Mouse (Mus musculus): ENCODE measurements around the gene Rflnb. TPM values are rescaled to one million over a fixed set of nuclear protein-coding genes. Genes with fewer than 3 reads are reported as not detected.

Gene Rflnb
- polyA plus RNA-seq, 1 experiment = 4.0 TPM

DNA sequence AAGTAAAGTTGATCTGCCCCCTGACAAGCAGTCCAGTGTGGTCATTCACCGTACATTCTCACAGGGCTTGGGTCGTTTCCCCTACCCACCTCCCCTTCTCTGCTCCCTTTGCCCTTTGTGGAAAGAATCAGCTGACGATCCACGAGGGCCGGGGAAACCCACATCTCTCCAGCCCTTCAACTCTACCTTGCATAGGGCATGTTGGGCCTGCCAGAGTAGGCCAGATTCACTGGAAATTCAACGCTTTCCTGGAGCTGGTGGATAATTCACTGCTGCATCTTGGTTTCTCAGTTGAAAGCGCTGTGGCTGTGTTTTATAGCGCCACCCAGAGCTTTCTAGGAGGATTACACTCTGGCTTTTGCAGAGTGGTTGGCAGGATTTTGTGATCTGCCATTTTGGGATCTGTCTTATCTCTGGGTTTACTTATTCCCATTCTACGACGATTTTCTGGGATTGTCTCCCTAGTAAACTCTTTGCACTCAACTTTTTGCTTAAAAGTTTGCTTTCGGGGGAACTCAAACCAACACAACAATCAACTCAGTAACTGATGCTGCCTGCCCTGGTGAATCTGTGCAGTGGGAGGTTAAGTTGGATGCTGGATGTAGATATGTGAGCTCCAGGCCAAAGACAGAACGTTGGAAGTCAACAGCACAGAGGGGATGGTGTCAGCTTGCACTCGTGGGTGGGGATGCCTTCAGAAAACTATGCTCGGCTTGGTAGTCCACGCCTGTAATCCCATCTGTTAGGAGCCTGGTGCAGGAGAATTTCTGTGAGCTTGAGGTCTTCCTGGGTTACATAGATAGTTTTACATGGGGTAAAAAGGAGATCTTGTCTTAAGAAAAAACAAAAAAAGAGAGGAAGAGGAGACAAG is 36.4 kb downstream of the Rflnb start:
- no peak overlapping the region for H3K9ac ChIP-seq (ENCODE audit: low read depth, poor library complexity, severe bottlenecking)
- no peak overlapping the region for H3K4me3 ChIP-seq (ENCODE audit: low read depth, low read length)
- no peaks in the 10 kb centered on the region for H3K9me3 ChIP-seq (replicated peaks; ENCODE audit: control insufficient read depth, insufficient read depth, low read length, poor library complexity, severe bottlenecking)
- H3K27ac ChIP-seq (ENCODE audit: insufficient read depth, low read length) = no peak overlapping the region
- H3K36me3 ChIP-seq (ENCODE audit: control insufficient read depth, insufficient read depth, low read length, poor library complexity, severe bottlenecking) = no peaks in the 10 kb centered on the region
- no peaks in the 10 kb centered on the region for H3K4me1 ChIP-seq (ENCODE audit: control insufficient read depth, insufficient read depth, low read length)
- TF ChIP-seq CTCF (IDR thresholded peaks at IDR 0.05; ENCODE audit: low read depth, low read length) = no peak
- TF ChIP-seq EP300 (IDR thresholded peaks at IDR 0.05; ENCODE audit: insufficient read depth, low read depth, low read length) = no peak
- TF ChIP-seq POLR2A (IDR thresholded peaks at IDR 0.05; ENCODE audit: insufficient read depth, low read length) = no peak
- H3K27me3 ChIP-seq (ENCODE audit: control insufficient read depth, insufficient read depth, low read length, poor library complexity, severe bottlenecking) = 0 out of 2 replicates have a peak, but pooled peaks cover 3% of the 10 kb centered on the region

DNA sequence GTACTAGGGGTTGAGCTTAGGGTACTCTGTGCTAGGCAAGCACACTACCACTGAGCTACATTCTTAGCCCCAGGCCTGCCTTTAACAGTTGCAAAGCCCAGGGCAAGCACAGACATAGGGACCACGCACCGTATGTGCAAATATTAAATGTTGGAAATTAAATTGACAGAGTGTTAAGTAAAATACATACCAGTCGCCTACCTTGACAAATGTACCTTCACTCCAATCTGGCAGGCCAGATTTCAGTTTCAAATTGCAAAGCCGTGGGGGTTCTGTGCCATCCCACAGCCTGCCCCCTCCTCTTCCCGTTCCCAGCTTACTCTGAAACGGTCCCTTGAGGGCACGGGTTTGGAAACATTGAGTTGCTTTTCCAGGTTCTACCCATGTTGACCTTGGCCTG is 41.6 kb downstream of the Rflnb start:
- H3K9ac ChIP-seq (ENCODE audit: low read depth, poor library complexity, severe bottlenecking) = no peak overlapping the region
- no peaks in the 10 kb centered on the region for H3K27me3 ChIP-seq (ENCODE audit: control insufficient read depth, insufficient read depth, low read length, poor library complexity, severe bottlenecking)
- no peak overlapping the region for H3K4me3 ChIP-seq (ENCODE audit: low read depth, low read length)
- no peaks in the 10 kb centered on the region for H3K4me1 ChIP-seq (ENCODE audit: control insufficient read depth, insufficient read depth, low read length)
- H3K36me3 ChIP-seq (ENCODE audit: control insufficient read depth, insufficient read depth, low read length, poor library complexity, severe bottlenecking) = no peaks in the 10 kb centered on the region
- TF ChIP-seq POLR2A (IDR thresholded peaks at IDR 0.05; ENCODE audit: insufficient read depth, low read length) = no peak
- TF ChIP-seq EP300 (IDR thresholded peaks at IDR 0.05; ENCODE audit: insufficient read depth, low read depth, low read length) = no peak
- no peak for TF ChIP-seq CTCF (IDR thresholded peaks at IDR 0.05; ENCODE audit: low read depth, low read length)
- H3K9me3 ChIP-seq (replicated peaks; ENCODE audit: control insufficient read depth, insufficient read depth, low read length, poor library complexity, severe bottlenecking) = no peaks in the 10 kb centered on the region
- no peak overlapping the region for H3K27ac ChIP-seq (ENCODE audit: insufficient read depth, low read length)

DNA sequence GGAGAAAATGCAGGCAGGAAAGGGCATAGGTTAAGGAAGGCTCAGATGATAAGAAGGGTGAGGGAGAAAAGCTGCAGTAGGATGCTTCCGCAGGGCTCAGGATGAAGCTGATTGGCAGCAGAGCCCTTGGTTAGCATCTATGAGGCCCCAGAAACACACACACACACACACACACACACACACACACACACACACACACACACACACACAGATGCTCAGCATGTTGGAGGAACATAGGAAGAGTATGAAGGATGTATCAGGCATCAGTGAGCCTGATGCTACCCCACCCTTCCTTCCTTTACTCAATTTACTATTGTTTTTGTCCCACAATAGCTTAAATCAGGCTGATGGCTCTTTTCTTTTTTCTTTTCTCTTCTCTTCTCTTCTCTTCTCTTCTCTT is 43.0 kb downstream of the Rflnb start:
- H3K27ac ChIP-seq (ENCODE audit: insufficient read depth, low read length) = no peak overlapping the region
- no peaks in the 10 kb centered on the region for H3K27me3 ChIP-seq (ENCODE audit: control insufficient read depth, insufficient read depth, low read length, poor library complexity, severe bottlenecking)
- no peaks in the 10 kb centered on the region for H3K9me3 ChIP-seq (replicated peaks; ENCODE audit: control insufficient read depth, insufficient read depth, low read length, poor library complexity, severe bottlenecking)
- no peak overlapping the region for H3K9ac ChIP-seq (ENCODE audit: low read depth, poor library complexity, severe bottlenecking)
- no peaks in the 10 kb centered on the region for H3K4me1 ChIP-seq (ENCODE audit: control insufficient read depth, insufficient read depth, low read length)
- H3K4me3 ChIP-seq (ENCODE audit: low read depth, low read length) = no peak overlapping the region
- no peak for TF ChIP-seq CTCF (IDR thresholded peaks at IDR 0.05; ENCODE audit: low read depth, low read length)
- TF ChIP-seq EP300 (IDR thresholded peaks at IDR 0.05; ENCODE audit: insufficient read depth, low read depth, low read length) = no peak
- H3K36me3 ChIP-seq (ENCODE audit: control insufficient read depth, insufficient read depth, low read length, poor library complexity, severe bottlenecking) = no peaks in the 10 kb centered on the region

DNA sequence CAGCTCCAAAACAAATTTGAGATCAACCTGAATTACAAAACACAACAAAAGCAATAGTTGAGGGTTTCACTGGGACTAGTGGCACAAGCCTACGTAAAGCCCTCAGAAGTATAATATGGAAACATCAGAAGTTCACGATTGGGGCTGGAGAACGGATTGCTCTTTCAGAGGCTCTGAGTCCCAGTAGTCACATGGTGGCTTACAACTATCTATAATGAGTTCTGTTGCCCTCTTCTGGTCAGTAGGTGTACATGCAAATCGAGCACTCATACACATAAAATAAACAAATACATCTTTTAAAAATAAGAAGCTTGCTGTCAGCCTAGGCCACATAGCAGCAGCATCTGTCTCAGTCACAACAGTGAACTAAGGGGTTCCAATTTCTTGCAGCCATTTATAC is 44.4 kb downstream of the Rflnb start:
- no peak for TF ChIP-seq POLR2A (IDR thresholded peaks at IDR 0.05; ENCODE audit: insufficient read depth, low read length)
- no peak for TF ChIP-seq CTCF (IDR thresholded peaks at IDR 0.05; ENCODE audit: low read depth, low read length)
- no peak for TF ChIP-seq EP300 (IDR thresholded peaks at IDR 0.05; ENCODE audit: insufficient read depth, low read depth, low read length)
- H3K9ac ChIP-seq (ENCODE audit: low read depth, poor library complexity, severe bottlenecking) = no peak overlapping the region
- H3K36me3 ChIP-seq (ENCODE audit: control insufficient read depth, insufficient read depth, low read length, poor library complexity, severe bottlenecking) = no peaks in the 10 kb centered on the region
- no peaks in the 10 kb centered on the region for H3K9me3 ChIP-seq (replicated peaks; ENCODE audit: control insufficient read depth, insufficient read depth, low read length, poor library complexity, severe bottlenecking)
- H3K4me3 ChIP-seq (ENCODE audit: low read depth, low read length) = no peak overlapping the region
- H3K4me1 ChIP-seq (ENCODE audit: control insufficient read depth, insufficient read depth, low read length) = no peaks in the 10 kb centered on the region
- no peaks in the 10 kb centered on the region for H3K27me3 ChIP-seq (ENCODE audit: control insufficient read depth, insufficient read depth, low read length, poor library complexity, severe bottlenecking)
- H3K27ac ChIP-seq (ENCODE audit: insufficient read depth, low read length) = no peak overlapping the region

DNA sequence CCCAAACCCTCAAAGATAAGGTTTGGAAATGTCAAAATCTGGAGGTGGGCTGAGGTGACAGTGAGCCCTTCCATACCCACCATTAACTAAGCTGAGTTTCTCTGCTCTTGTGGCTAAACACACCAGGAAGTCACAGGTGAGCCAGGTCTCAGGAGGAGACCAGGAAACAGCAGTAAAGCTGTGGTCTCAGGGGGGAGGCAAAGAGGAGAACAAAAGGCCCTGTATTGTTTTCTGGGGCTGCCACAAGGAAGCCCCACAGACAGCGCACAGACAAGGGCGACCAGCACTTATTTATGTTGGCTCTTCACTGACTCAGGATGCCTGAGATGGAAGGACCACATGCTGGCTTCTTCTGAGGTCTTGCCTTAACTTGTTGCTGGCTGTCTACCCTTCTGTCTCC is 47.2 kb downstream of the Rflnb start:
- Histone ChIP-seq H3K27me3 (ENCODE audit: control insufficient read depth, insufficient read depth, low read length, poor library complexity, severe bottlenecking) (no peaks in the 10 kb centered on the region), H3K4me1 (ENCODE audit: control insufficient read depth, insufficient read depth, low read length) (no peaks in the 10 kb centered on the region), H3K9ac (ENCODE audit: low read depth, poor library complexity, severe bottlenecking) (no peak overlapping the region), H3K9me3 (replicated peaks; ENCODE audit: control insufficient read depth, insufficient read depth, low read length, poor library complexity, severe bottlenecking) (no peaks in the 10 kb centered on the region), H3K4me3 (ENCODE audit: low read depth, low read length) (no peak overlapping the region), H3K36me3 (ENCODE audit: control insufficient read depth, insufficient read depth, low read length, poor library complexity, severe bottlenecking) (no peaks in the 10 kb centered on the region), H3K27ac (ENCODE audit: insufficient read depth, low read length) (no peak overlapping the region)
- no peak for TF ChIP-seq CTCF (IDR thresholded peaks at IDR 0.05; ENCODE audit: low read depth, low read length)
- no peak for TF ChIP-seq POLR2A (IDR thresholded peaks at IDR 0.05; ENCODE audit: insufficient read depth, low read length)
- TF ChIP-seq EP300 (IDR thresholded peaks at IDR 0.05; ENCODE audit: insufficient read depth, low read depth, low read length) = no peak

DNA sequence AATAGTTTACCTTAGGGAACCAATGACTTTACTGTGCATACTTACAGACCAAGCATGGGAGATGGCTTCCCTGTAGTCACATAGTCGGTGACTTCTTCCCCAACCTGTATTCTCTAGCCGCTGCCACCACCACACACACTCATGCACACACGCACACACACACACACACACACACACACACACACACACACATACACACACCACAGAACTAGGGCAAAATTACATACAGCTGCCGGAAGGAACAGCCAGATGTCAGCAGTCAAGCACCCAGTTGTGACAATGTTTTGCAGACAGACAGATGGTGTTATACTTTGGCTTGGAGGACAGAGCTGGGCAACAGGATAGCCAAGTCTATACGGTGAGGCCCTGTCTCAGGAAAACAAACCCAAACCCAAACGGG is 49.5 kb downstream of the Rflnb start:
- H3K27me3 ChIP-seq (ENCODE audit: control insufficient read depth, insufficient read depth, low read length, poor library complexity, severe bottlenecking) = no peaks in the 10 kb centered on the region
- H3K9ac ChIP-seq (ENCODE audit: low read depth, poor library complexity, severe bottlenecking) = no peak overlapping the region
- no peak overlapping the region for H3K27ac ChIP-seq (ENCODE audit: insufficient read depth, low read length)
- peaks cover 4% of the 10 kb centered on the region for H3K9me3 ChIP-seq (replicated peaks; ENCODE audit: control insufficient read depth, insufficient read depth, low read length, poor library complexity, severe bottlenecking)
- H3K4me3 ChIP-seq (ENCODE audit: low read depth, low read length) = no peak overlapping the region
- no peaks in the 10 kb centered on the region for H3K36me3 ChIP-seq (ENCODE audit: control insufficient read depth, insufficient read depth, low read length, poor library complexity, severe bottlenecking)
- no peaks in the 10 kb centered on the region for H3K4me1 ChIP-seq (ENCODE audit: control insufficient read depth, insufficient read depth, low read length)
- TF ChIP-seq POLR2A (IDR thresholded peaks at IDR 0.05; ENCODE audit: insufficient read depth, low read length) (no peak), CTCF (IDR thresholded peaks at IDR 0.05; ENCODE audit: low read depth, low read length) (no peak), EP300 (IDR thresholded peaks at IDR 0.05; ENCODE audit: insufficient read depth, low read depth, low read length) (no peak)
